In the genomic region with DNA sequence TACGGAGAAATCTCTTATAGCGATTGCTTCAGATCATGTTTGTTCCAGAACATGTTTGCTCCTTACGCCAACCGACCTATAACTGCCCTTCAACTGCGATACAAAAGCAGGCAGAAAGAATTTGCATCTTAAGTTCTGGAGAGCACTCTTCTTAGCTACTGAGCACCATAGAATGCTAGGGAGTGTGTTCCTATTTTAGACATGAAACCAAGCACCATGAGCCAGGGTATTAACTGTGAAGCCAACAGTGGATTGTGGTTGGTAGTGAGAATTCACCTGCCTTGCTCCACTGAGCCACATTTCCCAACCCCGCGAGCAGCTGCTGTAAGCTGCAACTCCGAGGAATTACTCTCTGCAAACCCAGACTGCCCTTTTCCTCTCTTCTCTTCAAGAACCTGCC, we compare ENCODE assay signal across 20 mouse cellular contexts. TPM values are rescaled to one million over a fixed set of nuclear protein-coding genes. Genes with fewer than 3 reads are reported as not detected.
DNase-seq lines count a peak whose midpoint lies in the region; ATAC-seq and TF ChIP-seq lines count a peak whose summit lies in the region.
"Had no signal": no experiment of that assay in that cellular context is flagged by ENCODE, and none has a peak within 500 bp of the region (broad histone marks: within the 10 kb centered on the region; RNA-seq: fewer than 3 reads in every experiment).

No protein-coding gene starts in this region.

- H3K4me3 ChIP-seq in lung, embryonic 16.5 days (ENCODE audit: low read length) = no peak overlapping the region
- no peak overlapping the region for H3K4me3 ChIP-seq in lung, postnatal 0 days (ENCODE audit: low read depth, low read length)
- no peak overlapping the region for H3K4me3 ChIP-seq in kidney, embryonic 14.5 days (ENCODE audit: low read length)
- H3K4me3 ChIP-seq: forebrain, embryonic 10.5 days; heart, embryonic 13.5 days; hindbrain, embryonic 13.5 days; left cerebral cortex, adult 2 months; liver, embryonic 13.5 days; midbrain, embryonic 15.5 days; neural tube, embryonic 15.5 days had no signal

- peaks cover 19% of the 10 kb centered on the region for H3K4me1 ChIP-seq in lung, embryonic 16.5 days (replicated peaks; ENCODE audit: control insufficient read depth, insufficient read depth, low read length)
- peaks cover 17% of the 10 kb centered on the region; the same call in 1 of the 2 replicates for H3K4me1 ChIP-seq in lung, postnatal 0 days (ENCODE audit: insufficient read depth, low read depth, low read length)
- no peaks in the 10 kb centered on the region for H3K4me1 ChIP-seq in kidney, embryonic 14.5 days (ENCODE audit: control insufficient read depth, insufficient read depth, low read length)
- H3K4me1 ChIP-seq: forebrain, embryonic 10.5 days; hindbrain, embryonic 13.5 days; liver, embryonic 13.5 days; midbrain, embryonic 15.5 days; neural tube, embryonic 15.5 days had no signal

- TF ChIP-seq CTCF in lung, postnatal 0 days (IDR thresholded peaks at IDR 0.05) = no peak

- WGBS in lung, embryonic 16.5 days = 73% methylated on average over 8 of the region's 8 CpGs
- WGBS in lung, postnatal 0 days = 51% methylated on average over 8 of the region's 8 CpGs
- WGBS in kidney, embryonic 14.5 days = 90% methylated on average over 8 of the region's 8 CpGs

- TF ChIP-seq EP300 in lung, postnatal 0 days (IDR thresholded peaks at IDR 0.05) = peak; percentile 70

- no peak overlapping the region for H3K9ac ChIP-seq in lung, embryonic 16.5 days (ENCODE audit: low read length)
- H3K9ac ChIP-seq in lung, postnatal 0 days (replicated peaks; ENCODE audit: low read depth) = no peak overlapping the region
- H3K9ac ChIP-seq in kidney, embryonic 14.5 days (ENCODE audit: low read depth, low read length) = no peak overlapping the region
- H3K9ac ChIP-seq: heart, embryonic 13.5 days; hindbrain, embryonic 13.5 days; liver, embryonic 13.5 days; midbrain, embryonic 15.5 days; neural tube, embryonic 15.5 days had no signal

- no peaks in the 10 kb centered on the region for H3K36me3 ChIP-seq in lung, embryonic 16.5 days (ENCODE audit: control insufficient read depth, insufficient read depth, low read length)
- no peaks in the 10 kb centered on the region for H3K36me3 ChIP-seq in lung, postnatal 0 days (ENCODE audit: insufficient read depth, low read length)
- no peaks in the 10 kb centered on the region for H3K36me3 ChIP-seq in kidney, embryonic 14.5 days (ENCODE audit: control insufficient read depth, insufficient read depth, low read length)
- H3K36me3 ChIP-seq: forebrain, embryonic 10.5 days; heart, embryonic 13.5 days; hindbrain, embryonic 13.5 days; liver, embryonic 13.5 days; midbrain, embryonic 15.5 days; neural tube, embryonic 15.5 days had no signal

- H3K27ac ChIP-seq in lung, embryonic 16.5 days (ENCODE audit: low read length) = peak overlapping the region; percentile 74
- peak overlapping the region; percentile 64 for H3K27ac ChIP-seq in lung, postnatal 0 days (ENCODE audit: low read length)
- H3K27ac ChIP-seq in kidney, embryonic 14.5 days (ENCODE audit: low read depth, low read length) = no peak overlapping the region
- H3K27ac ChIP-seq: forebrain, embryonic 10.5 days; heart, embryonic 13.5 days; hindbrain, embryonic 13.5 days; left cerebral cortex, adult 2 months; liver, embryonic 13.5 days; midbrain, embryonic 15.5 days; neural tube, embryonic 15.5 days had no signal

- no peaks in the 10 kb centered on the region for H3K9me3 ChIP-seq in lung, embryonic 16.5 days (ENCODE audit: control insufficient read depth, low read length)
- H3K9me3 ChIP-seq in lung, postnatal 0 days (ENCODE audit: low read length) = no peaks in the 10 kb centered on the region
- no peaks in the 10 kb centered on the region for H3K9me3 ChIP-seq in kidney, embryonic 14.5 days (ENCODE audit: control insufficient read depth, low read length)
- H3K9me3 ChIP-seq: forebrain, embryonic 10.5 days; heart, embryonic 13.5 days; hindbrain, embryonic 13.5 days; liver, embryonic 13.5 days; midbrain, embryonic 15.5 days; neural tube, embryonic 15.5 days had no signal

- no peak for ATAC-seq in lung, embryonic 16.5 days (ENCODE audit: low read depth)
- peak; percentile 80 for ATAC-seq in lung, postnatal 0 days
- ATAC-seq in kidney, embryonic 14.5 days (ENCODE audit: low FRiP score, low TSS enrichment) = no peak
- ATAC-seq: inflammation-experienced regulatory T-cells, adult 6 months; midbrain, embryonic 15.5 days had no signal

- no peaks in the 10 kb centered on the region for H3K27me3 ChIP-seq in lung, embryonic 16.5 days (ENCODE audit: control insufficient read depth, insufficient read depth, low read depth, low read length)
- no peaks in the 10 kb centered on the region for H3K27me3 ChIP-seq in lung, postnatal 0 days (replicated peaks; ENCODE audit: insufficient read depth, low read length)
- no peaks in the 10 kb centered on the region for H3K27me3 ChIP-seq in kidney, embryonic 14.5 days (ENCODE audit: control insufficient read depth, insufficient read depth, low read length)
- H3K27me3 ChIP-seq: hindbrain, embryonic 13.5 days; liver, embryonic 13.5 days; midbrain, embryonic 15.5 days; neural tube, embryonic 15.5 days had no signal

- no peak overlapping the region for H3K4me2 ChIP-seq in lung, embryonic 16.5 days (ENCODE audit: low read depth, low read length)
- no peak overlapping the region for H3K4me2 ChIP-seq in lung, postnatal 0 days (replicated peaks; ENCODE audit: low read depth, low read length)
- no peak overlapping the region for H3K4me2 ChIP-seq in kidney, embryonic 14.5 days (replicated peaks; ENCODE audit: low read depth, low read length)
- H3K4me2 ChIP-seq: heart, embryonic 13.5 days; hindbrain, embryonic 13.5 days; liver, embryonic 13.5 days; midbrain, embryonic 15.5 days; neural tube, embryonic 15.5 days had no signal

- no peak for DNase-seq in lung, postnatal 4 days
- DNase-seq in lung, postnatal 0 days (ENCODE audit: low spot score) = peak; percentile 85
- peak; percentile 28 for DNase-seq in skeletal muscle tissue, adult 2 months (ENCODE audit: low read depth, low spot score)
- no peak for DNase-seq in left cerebral cortex, adult 9 months (ENCODE audit: low spot score in 2 of 2)
- no peak for DNase-seq in cerebellum, adult 9-11 months
- DNase-seq: adrenal gland, postnatal 25 days; cerebellum, adult 18-20 months; heart, adult 11 months; kidney, adult 2 months; kidney, postnatal 25 days; liver, embryonic 13.5 days had no signal

RNA-seq across cellular contexts. Expression of a gene that starts 58.9 kb away (rescaled TPM):
- polyA plus RNA-seq in lung, embryonic 16.5 days (2015; fragmentation: Nextera tagmentation; extraction: Ambion mirVana) = 76.1 and 77.6 TPM in 2 replicates
- 79.1 and 79.3 TPM in 2 replicates for polyA plus RNA-seq in lung, postnatal 0 days (2015; fragmentation: Nextera tagmentation; extraction: Ambion mirVana)
- 16.8 and 24.9 TPM in 2 replicates for polyA plus RNA-seq in kidney, embryonic 14.5 days (2014; fragmentation: Nextera tagmentation; extraction: Ambion mirVana)

RNA-seq across cellular contexts. Expression of a gene that starts 59.6 kb away (rescaled TPM):
- 11.0 and 11.1 TPM in 2 replicates for polyA plus RNA-seq in lung, embryonic 16.5 days (2015; fragmentation: Nextera tagmentation; extraction: Ambion mirVana)
- 11.6 and 12.1 TPM in 2 replicates for polyA plus RNA-seq in lung, postnatal 0 days (2015; fragmentation: Nextera tagmentation; extraction: Ambion mirVana)
- 7.6 and 13.6 TPM in 2 replicates for polyA plus RNA-seq in kidney, embryonic 14.5 days (2014; fragmentation: Nextera tagmentation; extraction: Ambion mirVana)

Comparison
In these comparisons a context has a peak if more than half of its experiments do, and no peak if none do; other contexts are left out.
1. DNase-seq: peak in lung, postnatal 0 days (single experiment) and skeletal muscle tissue, adult 2 months (single experiment); none in lung, postnatal 4 days (0 of 2), left cerebral cortex, adult 9 months (0 of 2) and cerebellum, adult 9-11 months (single experiment).